Mouse (Mus musculus): ENCODE measurements around the gene Pnliprp1.

DNA sequence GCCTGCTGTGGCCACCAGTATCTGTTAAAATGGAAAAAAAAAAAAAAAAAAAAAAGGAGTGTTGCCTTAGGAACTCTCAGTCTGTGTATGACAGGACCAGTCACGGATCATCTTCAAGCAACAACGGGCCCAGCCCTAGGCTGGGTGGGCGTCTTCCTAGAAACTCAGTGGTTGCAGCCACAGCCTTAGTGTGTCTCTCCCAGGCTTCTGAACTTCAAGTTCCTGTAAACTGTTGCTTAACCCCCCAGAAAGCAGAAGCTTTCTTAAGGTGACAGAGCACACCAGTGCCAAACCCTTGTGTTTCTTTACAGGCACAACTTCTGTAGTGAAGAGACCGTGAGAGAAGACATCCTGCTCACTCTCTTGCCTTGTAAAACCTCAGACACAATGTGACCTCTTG lies 15.0 kb downstream of the Pnliprp1 start:
- TF ChIP-seq CTCF (IDR thresholded peaks at IDR 0.05; ENCODE audit: insufficient read depth, low read depth, low read length) (no peak), POLR2A (IDR thresholded peaks at IDR 0.05; ENCODE audit: insufficient read depth, low read depth, low read length) (no peak)
